Mouse (Mus musculus) retina, postnatal 7 days (tissue): Measurements from ENCODE around the gene Ifi207.
"Not testable (repeated sequence)": the region's sequence is repeated elsewhere in the genome, so short reads cannot be mapped to it uniquely, and the experiment has no call there.

Experiments used
- DNase-seq: peaks from one replicate; pipeline ENCODE4 v3.0.0-alpha.2; 2012; ENCODE audit warnings: low read depth, low spot score

Gene Ifi207

GRCm38 (mm10) chr1:173741656-173742055 lies at the start of gene Ifi207:
TSS of gene Ifi207 (minus strand) at chr1:173741747.
- no peak for DNase-seq

DNA sequence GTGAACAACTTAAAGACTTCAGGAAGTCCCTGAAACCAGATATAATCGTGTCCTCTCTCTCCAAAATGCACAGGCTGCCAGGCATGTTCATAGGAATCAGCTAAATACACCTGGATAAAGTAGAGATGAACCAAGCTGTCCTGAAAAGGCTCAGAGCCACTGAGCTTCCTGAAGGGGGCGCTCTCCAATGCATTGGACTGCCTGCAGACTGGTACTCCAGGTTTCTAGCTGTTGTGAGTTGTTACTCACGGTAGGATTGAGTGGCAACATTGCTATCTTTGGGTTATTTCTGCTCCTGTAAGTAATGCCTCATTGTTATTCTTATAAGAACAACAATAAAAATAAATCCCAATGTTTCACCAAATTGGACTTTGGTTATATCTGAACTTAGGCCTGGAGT lies 31.9 kb upstream of the Ifi207 start:
- not testable (repeated sequence) for DNase-seq

GRCm38 (mm10) chr1:173766848-173767617 lies 25.5 kb upstream of the Ifi207 start, which contains the start of gene Ifi204:
TSS of gene Ifi204 (minus strand) at chr1:173766943.
- DNase-seq: not testable (repeated sequence)

GRCm38 (mm10) chr1:173760032-173760431 lies 18.5 kb upstream of the Ifi207 start:
- not testable (repeated sequence) for DNase-seq

DNA sequence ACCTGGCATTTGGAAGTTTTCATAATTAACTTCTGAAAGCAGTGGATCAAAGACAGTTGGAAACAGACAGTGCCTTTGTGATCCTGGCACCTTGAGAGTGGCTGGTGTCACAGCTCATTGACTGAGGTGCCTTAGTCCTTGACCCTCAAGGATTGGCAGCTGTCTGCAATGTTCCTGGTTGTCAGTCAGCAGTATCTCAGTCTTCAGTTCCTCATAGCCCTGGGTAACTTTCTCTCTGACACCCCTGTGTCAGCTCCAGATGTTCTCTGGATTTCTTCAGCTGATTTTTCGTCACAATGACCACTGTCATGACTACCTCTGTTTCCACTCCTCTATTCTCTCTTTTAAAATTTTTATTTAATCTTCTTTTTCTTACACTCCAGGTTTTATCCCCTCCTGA lies 715 bp upstream of the Ifi207 start:
- DNase-seq: no peak

- no peak for DNase-seq
Observed at GRCm38 (mm10) chr1:173740537-173740936, 1.0 kb downstream of the Ifi207 start.

DNA sequence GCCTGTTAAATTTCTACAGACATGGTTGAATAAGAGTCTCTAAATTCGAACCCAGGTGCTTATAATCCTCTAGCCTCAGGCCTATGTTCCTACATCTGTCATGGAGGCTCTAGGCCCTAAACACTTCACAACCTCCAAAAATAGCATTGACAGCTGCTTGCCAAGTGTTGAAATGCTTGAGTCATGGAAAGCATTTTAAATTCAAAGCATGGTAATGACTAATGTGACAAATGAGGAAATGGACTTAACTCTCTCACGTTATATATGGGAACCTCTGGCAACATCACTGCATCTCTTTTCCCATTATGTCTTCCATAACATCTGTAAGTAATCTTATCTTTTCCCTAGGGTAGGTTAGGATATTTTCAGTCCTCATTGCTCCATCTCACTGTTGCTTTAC lies 4.6 kb downstream of the Ifi207 start:
- DNase-seq: no peak

- not testable (repeated sequence) for DNase-seq
Observed at GRCm38 (mm10) chr1:173735015-173735414, 6.5 kb downstream of the Ifi207 start.

GRCm38 (mm10) chr1:173733219-173733618 lies 8.3 kb downstream of the Ifi207 start:
- no peak for DNase-seq

DNA sequence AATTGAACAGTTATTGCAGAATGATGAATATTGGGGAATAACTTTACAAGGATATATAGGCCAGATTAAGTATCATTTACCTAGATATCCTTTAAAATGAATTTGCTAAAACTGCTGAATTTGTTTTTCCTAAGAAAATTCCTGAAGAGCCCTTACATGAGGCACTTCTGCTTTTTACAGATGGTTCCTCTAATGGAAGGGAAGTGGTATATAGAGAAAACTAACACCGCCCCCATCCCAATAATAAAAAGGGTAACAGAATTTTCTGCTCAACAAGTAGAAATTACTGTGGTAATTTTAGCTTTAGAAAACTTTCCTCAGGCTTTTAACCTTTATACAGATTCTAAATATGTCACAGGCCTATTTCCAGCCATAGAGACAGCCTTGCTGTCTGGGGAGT lies 47.3 kb downstream of the Ifi207 start:
- no peak for DNase-seq

- DNase-seq: not testable (repeated sequence)
Observed at GRCm38 (mm10) chr1:173678605-173679004, 62.9 kb downstream of the Ifi207 start.

DNA sequence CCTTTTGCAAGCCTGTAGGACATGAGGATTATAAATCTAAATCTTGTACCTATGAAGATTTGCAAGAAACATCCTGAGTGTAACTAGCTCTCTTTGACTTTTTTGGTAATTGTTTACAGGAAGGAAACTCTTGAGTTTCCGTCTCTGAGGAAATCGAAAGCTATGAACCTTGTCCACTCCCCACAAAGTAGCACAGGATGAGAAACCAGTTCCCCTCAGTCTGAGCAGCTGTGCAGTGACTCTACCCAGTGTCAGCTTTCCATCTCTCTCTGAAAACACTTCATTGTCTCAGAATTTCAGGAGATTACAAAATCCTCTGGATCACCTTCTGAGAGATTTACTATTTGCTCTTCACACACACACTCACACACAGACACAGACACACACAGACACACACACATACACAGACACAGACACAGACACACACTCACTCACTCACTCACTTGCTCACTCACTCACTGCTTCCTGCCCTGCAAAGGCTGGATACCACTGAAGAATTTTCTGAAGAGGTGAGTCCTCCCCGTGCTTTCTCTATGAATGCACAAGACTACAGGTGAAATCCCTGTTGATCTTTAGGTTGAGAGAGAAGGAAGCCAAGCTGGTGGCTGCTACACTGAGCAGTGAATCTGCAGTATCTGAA lies 68.0 kb downstream of the Ifi207 start, which contains the start of gene Ifi208:
Ifi208 (plus strand) TSS at position 218 of the 640 bp plus-strand sequence.
- not testable (repeated sequence) for DNase-seq
